Mouse (Mus musculus) cortical plate, adult 2 months (tissue): ENCODE data around the gene Nosip.

ENCODE experiments used
- CTCF ChIP-seq: fragments of 200-500 bp; IDR thresholded peaks from 2 replicates; pipeline ENCODE4 v1.5.1; 2011; ENCODE audit warnings: mild to moderate bottlenecking, control low read depth, low read length; ENCODE audit not compliant: insufficient read depth; ENCODE audit errors: extremely low read depth
- POLR2A ChIP-seq: fragments of 200-500 bp; IDR thresholded peaks from 2 replicates; pipeline ENCODE4 v1.6.1; 2011; ENCODE audit warnings: mild to moderate bottlenecking, low read length, control low read depth; ENCODE audit not compliant: insufficient read depth; ENCODE audit errors: extremely low read depth

DNA sequence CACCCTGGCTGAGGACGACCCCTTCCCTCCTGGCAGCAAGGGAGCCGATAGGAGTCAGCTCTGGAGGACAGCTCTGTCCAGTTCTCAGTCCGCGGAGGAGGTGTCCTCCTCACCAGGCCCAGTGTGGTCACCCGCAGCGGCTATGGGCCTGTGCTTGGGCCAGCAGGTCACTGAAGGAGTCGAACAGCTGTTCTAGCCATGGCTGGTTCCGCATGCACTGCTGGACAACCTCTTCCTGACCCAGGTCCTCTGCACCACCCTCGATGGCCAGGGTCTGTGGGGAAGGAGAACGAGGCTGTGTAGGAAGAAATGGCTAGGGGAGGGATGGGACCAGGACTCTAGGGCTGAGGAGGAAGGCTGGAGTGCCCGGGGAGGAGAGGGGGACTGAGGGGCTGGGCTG lies 33.9 kb upstream of the Nosip start:
- TF ChIP-seq POLR2A (no peak), CTCF (no peak)
